Mouse (Mus musculus) 416B (cell line): ENCODE results near the gene Sec13.

Experiments
- DNase-seq: peaks from one replicate; pipeline ENCODE4 v3.0.0; 2011; ENCODE audit warnings: low read depth

Gene Sec13

GRCm38 (mm10) chr6:113712718-113713117 lies 27.8 kb downstream of the Sec13 start:
- DNase-seq: no peak

DNA sequence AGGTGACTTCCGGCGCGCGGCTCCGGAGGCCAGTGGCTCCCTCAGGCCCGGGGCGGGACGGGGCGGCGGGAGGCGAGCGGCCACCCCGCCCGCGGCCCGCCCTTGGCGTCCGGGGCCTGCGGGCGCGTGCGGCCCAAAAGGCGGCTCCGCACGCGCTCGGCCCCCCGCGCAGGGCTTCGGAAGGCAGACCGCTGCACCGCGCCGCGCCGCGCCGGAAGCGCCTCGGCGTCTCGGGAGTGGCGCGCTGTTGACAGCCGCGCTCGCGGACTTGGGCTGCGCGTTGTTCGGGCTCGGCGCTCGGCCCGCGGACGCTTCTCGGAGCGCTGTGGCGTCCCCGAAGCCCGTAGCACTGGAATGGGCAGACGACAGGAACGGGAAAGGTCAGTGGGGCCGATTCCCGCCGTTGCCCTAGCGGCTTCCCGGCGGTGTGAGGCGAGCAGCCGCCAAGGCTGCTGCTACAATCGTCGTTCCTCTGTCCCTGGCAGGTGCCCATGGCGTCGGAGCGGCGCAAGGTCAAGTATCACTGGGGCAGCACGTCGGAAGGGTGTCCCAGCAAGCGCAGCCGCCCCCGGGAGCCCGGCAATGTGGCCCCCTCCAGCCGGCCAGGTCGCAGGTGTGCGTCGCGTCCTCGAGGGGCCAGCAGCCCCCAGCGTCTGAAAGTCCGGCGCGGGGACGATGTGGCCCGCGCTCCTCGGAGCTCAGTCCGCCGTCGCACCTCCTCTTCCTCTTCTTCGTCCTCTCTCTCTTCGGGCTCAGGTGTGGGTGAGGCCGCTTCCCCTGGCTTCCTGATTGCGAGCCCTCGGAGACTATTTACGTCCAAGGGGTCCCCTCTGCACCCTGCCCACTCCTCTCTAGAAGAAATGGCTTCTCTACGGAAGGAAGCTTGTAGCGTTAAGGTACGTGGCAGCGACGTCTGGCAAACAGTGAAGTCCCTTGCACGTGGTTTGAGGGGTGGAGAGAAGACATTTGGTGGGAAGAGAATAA lies 43.0 kb downstream of the Sec13 start:
- DNase-seq: peak; percentile 64

DNA sequence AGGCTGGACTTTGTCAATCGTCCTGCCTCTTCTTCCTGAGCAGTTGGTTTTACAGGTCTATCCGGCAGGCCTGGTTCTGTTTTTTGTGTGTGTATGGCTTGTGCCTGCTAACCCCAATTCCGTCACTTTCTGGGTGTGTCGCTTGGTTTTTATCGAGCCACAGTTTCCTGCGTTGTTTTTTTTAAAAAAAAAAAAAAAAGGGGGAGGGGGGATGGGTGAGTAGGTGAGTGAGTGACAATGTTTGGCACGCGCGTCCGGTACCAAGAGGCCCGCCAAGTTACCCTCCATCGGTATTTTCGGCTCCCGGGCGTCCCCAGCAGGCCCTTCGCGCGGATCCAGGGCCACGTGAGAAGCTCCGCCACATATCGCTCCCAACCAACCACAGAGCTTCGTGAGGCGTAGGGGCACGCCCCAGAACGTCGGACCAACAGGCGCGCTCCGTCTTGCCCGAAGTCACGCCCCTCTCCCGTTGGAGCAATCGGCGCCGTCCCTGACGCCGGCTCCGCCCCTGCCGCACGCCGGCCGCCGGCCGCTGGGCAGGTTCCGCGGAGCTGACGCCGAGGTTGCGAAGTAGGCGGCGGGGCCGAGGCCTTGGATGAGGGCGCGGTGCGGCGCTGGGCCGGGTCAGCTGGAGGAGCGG lies 43.8 kb downstream of the Sec13 start, which contains the start of gene Tatdn2:
Tatdn2 (plus strand) TSS at position 469 of the 640 bp plus-strand sequence.
- peak; percentile 99 for DNase-seq

- peak; percentile 51 for DNase-seq
These were observed 44.7 kb downstream of the Sec13 start for GRCm38 (mm10) chr6:113695766-113696355.

DNA sequence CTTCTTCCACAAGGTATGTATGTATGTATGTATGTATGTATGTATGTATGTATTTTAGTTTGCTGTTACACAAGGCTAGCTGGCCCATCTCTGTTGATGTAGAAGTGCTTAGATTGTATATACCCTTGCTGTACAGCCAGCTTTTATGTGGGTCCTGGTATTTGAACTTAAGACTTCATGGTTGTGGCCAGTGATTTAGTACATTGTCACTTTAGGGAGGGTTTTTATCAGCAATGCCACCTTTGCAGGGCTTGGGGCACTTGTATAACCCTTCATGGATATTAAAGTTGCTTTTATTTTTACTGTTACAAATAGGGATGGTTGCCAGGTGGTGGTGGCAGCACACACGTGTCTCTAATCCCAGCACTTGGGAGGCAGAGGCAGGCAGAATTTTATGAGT lies 45.3 kb downstream of the Sec13 start:
- no peak for DNase-seq

- no peak for DNase-seq
These were observed 47.2 kb downstream of the Sec13 start for GRCm38 (mm10) chr6:113693377-113693776.

GRCm38 (mm10) chr6:113692661-113693133 lies 47.8 kb downstream of the Sec13 start:
- DNase-seq: peak; percentile 67

DNA sequence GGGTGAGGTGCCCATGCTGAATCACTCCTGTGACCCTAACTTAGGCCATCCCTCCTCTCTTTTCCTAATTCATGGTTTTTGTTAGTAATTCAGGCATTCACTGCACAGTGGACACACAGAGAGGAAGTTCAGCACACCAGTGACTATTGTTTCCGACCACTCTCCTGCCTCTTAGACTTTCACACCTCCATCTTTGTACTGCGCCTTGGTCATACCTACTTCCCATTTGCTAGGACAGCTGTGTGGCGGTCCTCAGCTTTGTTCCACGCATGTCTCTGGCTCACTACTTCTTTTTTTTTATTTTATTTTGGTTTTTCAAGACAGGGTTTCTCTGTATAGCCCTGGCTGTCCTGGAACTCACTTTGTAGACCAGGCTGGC lies 49.5 kb downstream of the Sec13 start:
- no peak for DNase-seq

DNA sequence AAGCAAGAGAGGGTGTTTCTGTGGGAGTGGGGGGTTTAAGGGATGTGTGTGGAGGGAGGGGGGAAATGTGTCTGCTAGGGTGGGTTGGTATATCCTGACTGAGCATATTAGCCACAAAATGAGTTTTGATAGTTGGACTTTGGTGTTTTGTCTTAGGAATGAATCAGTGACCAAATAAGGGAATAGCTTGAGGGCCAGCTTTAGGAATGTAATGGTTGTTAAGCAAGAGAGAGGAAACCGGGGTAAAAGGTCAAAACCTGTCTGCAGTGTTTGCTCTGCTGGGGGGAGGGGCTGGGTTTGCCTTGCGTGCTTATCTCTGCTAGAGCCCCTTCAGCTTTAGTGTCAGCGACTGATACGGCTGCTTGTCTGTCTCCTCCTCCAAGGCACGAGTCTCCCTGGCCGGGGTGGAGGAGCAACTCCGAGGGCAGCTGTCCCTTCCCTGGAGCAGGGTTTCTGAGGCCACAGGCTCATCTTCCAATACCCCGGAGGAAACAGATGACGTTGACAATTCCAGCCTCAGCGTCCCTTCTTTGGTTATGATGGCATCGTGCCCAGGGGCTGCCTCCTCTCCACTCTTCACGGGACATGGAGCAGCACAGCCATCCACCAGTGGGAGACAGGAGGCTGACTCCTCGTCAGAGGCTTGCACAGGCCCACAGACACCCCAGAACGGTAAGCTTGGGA lies 50.0 kb downstream of the Sec13 start:
- peak; percentile 96 for DNase-seq

DNA sequence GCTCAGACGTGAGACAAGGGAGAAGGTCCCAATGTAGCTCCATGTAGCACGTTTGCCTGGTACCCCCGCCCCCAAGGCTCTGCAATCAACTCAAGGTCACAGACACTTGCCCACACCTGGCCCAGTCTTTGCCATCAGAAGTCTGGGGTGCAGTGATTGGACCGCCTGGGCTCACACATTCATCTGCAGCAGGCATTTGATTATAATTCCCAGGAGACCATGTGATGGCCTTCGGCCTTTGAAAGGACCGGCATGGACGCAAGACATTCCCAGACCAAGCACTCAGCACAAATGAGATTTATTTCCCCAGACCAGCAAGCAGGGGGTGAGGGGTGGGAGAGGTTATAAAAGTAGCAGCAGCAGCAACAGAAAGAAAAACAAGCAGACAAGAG lies 50.5 kb downstream of the Sec13 start:
- no peak for DNase-seq

GRCm38 (mm10) chr6:113686551-113687125 lies 53.9 kb downstream of the Sec13 start:
- no peak for DNase-seq

GRCm38 (mm10) chr6:113683081-113683825 lies 57.3 kb downstream of the Sec13 start:
- DNase-seq: no peak

DNA sequence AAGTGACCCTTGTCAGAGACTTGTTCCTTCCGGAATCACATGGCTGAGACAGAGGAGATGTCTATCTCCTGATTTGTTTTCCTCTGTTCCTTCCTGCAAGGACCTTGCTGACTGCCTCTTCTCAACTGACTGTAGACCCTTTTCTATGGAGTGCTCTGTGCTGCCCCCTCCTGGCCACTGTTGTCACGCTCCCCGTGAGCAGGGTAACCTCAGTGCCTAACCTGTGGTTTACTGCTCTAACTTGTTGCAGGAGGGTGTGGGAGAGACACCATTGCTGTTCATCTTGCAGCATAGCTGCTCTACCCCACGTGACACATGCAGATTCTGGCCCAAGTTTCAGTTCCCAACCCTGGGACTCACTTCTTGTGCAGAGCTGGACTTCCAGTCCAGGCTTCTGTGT lies 59.3 kb downstream of the Sec13 start:
- peak; percentile 91 for DNase-seq

- peak; percentile 75 for DNase-seq
These were observed 60.5 kb downstream of the Sec13 start for GRCm38 (mm10) chr6:113679993-113680566.

DNA sequence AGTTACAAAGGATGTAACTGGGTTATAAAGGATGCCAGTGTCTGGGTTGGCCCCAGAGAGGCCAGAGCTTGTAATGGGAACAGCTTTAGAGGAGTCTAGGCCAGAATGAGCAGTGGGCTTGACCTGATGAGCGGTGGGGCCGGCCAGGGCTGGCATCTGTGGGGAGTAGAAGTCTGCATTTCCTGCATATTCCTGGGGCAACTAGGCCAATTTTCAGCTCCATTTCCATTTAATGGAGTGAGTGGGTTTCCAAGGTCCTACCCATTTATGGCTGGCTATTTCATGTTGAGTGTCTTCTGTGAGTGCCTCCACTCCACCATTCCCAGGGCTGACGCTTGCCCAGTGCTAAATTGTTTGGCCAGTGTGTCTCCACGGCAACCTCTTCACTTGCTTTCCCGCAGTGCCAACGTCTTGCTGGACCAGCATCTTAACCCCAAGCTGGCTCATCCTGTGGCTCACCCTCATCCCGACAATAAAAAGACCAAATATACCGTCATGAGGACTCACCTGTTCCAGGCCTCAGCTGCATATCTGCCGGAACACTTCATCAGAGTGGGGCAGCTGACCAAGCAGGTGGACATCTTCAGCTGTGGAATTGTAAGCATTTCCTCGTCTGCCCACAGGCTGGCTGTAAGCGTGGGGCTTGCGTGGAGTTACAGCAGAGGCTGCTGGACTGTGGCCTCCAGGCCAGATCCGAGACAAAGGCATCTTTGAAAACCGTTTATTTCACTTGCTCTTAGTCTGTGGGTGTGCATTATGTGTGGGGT lies 62.1 kb downstream of the Sec13 start:
- DNase-seq: no peak
